Mouse (Mus musculus) cerebellum, adult 9-10 months (tissue): ENCODE results near the gene Etfrf1.

Experiments
- DNase-seq: peaks from one replicate; pipeline ENCODE4 v3.0.0; 2022

Etfrf1 gene

DNA sequence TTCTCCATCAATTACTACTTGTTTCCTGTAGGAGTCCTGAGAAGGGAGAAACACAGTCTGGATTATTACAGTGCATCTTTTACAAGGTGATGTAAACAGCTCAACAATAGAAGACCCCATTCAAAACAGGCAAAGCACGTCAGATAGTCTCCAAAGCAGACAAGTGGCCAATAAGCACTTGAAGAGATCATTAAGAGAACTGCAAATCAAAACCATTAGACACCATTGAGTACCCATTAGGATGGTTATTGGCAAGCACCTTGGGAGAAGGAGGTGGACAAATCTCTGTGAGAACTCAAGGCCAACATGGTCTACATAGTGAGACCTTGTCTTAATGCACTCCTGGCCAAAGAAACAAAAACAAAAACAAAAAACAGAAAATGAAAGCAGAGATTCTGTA, 23.5 kb downstream of the Etfrf1 start:
- DNase-seq = no peak

DNA sequence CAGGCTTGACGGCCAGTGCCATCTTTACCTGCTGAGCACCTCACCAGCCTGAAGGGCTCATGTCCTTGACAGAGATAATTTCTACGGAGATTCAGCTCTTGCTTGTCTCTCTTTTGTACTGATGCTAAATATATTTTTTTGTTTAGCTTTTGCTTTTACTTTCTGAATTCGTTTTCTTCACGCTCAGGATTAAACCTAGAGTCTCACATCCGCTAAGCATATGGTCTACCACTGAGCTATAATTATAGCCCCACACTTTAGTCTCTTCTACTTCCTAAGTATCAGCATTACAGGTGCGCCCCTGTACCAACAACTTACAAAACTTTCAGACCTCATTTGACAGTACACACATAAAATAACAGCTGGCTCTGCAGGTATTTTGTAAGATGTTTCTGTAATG, 24.4 kb downstream of the Etfrf1 start:
- no peak for DNase-seq

DNA sequence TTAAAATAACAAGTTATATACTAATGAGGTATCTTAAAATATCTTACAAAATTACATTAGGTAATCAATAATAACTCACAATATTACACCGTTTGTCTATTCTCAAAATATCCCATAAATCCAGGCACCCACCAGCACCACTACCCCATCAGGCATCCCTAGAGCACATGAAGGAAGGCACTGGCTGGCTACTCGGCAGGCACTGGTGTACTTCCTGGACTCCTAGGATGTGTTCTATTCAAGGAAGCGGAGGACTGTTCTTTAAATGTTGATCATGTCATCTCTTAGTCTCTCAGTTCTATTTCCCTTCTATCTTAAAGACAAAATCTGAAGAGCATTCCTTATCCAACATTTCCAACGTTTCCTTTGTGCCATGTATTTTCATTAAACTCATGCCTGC, 26.2 kb downstream of the Etfrf1 start:
- DNase-seq = no peak

DNA sequence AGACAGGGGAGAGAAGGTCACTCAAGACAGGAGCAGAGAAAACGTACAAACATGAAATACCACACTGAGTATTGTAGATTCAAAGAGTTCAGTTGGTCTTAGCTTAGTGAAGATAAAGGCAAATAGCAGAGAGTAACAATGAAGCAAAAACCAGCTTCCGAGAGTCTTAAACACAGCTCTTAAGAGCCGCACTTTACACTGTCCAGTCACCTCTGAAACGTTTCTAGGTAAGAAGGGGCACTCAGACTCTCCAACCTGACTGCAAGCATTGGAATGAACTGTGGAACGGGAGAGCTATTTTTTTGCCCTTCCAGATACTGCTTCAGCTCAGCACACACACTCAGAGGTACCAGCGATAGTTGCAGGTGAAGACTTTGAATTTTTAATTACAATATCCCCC, 29.4 kb downstream of the Etfrf1 start:
- no peak for DNase-seq

DNA sequence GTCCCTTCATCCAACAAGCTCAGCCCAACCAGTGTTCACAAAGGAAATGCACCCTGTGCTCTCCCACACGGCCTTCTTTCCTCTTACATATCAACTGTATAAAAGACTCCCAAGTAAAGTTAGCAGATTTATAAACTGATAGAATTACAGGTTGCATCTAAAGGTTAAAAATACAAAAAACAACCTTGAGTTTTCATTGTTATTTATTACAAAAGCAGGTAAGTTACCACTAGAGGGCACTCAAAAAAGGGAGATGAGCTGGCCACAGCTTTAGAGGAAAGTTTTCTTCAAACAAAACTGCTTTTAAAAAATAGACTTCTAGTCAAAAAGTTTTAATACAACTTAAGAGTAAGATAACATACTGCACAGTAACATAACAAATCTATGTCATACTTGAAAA, 31.6 kb downstream of the Etfrf1 start:
- peak; percentile 45 for DNase-seq

DNA sequence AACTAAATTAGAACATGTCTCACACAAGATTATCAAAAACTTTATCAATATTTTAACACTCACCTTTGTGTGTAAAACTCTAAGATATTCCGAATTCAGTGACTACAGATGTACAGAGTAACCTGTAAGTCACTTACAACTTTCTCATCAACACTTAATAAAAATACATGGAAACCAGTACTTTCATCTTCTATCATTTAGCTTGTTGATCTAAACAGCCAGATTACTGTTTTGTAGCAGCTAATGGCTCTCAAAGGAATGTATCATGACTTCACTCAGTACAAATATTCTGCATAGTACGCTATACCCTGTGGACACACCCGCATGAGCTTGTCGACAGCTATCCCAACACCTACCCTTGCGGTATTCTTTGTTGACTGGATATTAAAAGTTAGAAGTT, 35.9 kb downstream of the Etfrf1 start:
- DNase-seq = no peak

DNA sequence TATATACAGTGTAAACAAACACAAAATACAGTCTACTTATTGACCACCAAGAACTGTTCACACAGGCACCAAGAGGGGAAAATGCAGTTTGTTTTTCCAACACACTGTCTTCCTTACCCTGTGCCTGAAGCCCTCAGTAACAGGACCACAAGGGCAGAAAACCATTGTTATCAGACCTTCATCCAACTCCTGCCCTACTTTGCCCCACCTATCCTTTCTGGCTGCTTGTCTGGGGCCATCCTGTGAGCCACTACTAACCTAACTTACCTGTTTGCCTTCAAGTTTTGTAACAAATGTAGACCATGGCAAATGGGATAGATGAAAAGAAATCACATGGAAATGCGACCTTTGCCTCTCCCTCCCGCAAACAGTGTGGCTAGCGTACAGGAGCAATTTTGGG, 37.0 kb downstream of the Etfrf1 start:
- DNase-seq = no peak

DNA sequence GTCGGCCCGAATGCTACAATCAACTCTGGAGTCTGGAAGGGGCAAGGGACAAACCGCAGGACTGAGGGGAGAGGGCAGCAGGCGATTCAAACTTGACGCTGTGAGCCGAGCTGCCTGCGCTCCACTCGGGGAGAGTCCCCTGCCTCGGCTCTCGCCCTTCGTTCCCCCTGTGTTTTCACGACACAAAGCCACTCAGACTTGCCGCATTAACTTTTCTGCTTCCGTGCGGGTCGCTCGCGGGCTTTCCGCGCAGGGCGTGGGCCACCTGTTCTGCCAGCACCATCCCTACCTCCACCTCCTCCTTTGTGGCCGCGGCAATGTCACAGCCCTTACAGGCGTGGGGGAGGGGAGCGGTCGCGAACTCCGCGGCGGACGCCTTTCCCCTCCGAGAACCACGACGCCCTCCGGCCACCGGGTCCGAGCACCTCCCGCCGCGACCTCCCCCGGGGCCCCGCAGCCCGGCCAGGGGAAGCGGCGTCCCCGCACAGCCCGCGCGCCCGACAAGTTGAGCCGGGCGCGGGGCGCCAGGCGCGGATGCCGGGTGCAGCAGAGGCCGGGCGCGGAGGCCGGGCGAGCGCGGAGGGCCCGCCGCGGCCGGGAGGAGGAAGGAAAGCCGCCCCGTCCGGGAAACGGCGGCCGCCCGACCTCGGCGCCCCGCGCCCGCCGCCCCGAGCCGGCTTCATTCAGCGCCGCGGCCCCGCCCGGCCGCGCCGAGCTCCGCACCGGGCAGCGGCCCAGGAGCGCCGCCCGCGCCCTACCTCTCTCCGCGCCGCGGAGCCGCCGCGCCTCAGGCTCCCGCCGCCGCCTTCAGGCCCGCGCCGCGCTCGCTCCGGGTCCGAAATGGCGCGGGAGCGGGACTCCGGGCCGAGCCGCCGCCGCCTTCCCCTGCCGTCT, 38.6 kb downstream of the Etfrf1 start:
- peak; percentile 64 for DNase-seq

DNA sequence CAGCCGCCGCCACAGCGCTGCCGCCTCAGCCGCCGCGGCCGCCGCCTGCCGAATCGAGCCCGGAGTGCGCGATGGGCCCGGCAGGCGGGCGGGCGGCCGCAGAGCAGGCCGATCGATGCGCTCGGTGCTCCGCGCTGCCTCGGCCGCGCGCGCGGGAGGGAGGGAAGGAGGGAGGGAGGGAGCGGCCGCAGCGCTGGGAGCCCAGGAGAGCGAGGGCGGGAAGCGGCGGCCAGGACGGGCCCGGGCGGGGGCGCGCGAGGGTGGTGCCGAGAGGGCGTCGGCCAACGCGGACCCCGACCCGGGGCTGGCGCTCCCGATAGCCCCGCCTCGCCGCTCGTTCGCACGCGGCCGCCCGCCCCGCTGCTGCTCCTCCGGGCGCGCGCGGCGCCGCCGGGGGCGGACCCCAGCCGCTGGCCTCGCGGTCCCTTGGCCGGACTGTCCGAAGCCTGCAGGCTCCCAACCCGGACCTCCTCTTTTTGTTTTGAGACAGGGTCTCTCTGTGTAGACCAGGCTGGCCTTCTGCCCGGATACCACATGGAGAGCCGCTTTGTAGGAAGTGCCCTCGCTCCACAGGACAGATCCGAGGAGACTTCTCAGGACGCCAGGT, 39.4 kb downstream of the Etfrf1 start, which contains the start of gene Kras:
Gene Kras (minus strand): TSS at position 55 of the 607 bp plus-strand sequence.
- peak; percentile 85 for DNase-seq

DNA sequence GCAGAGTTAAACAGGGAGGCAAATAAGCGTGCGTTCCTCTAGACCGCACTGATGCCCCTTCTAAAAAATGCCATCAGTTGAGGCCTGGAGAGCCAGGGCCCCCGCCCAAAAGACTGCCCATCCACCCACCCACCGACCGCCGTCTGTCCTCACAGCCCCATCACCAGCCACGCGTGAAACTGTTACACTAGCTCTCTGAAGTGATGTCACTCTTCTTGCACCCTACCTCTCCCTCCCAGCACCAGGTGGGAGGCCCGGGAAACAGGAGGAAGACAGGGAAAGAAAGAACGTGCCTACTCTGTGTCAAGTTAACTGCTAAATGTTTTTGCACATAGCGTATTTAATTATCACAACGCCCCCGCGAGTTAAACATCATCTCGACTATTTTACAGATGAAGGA, 39.9 kb downstream of the Etfrf1 start:
- DNase-seq = no peak

DNA sequence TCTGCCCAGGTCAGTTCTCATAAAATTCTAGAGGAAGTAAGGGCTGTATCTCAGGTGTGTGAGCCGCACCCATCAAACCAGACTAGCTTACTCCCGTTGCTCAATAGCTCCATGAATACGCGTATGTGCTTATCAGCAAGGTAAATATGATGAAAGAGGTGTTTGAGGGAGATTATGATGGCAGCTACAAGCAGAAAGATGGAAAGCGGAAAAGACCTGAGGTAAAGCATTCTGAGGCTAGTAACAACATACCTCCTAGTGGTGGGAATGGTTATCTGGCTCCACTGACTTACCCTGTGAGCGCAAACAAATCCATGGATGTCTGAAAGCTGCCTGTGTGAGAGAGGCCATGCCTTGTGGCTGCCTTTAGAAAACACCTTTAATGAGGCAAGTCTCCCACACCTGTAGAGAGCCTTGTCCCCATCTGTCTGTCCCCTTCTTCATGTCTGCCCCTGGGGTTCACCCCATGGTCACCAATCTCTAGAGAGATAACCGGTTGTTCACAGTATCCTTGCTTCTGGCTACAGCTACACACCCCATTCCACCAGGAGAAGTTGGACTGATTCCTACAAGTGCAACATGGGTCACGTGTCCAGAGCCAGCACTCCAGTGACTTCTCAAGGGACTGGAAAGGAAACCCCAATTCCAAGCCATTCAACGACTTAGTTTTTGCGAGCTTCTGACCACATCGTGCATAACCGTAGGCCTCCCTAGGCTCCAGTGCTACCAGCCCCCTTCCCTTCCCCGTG, 45.2 kb downstream of the Etfrf1 start:
- no peak for DNase-seq

DNA sequence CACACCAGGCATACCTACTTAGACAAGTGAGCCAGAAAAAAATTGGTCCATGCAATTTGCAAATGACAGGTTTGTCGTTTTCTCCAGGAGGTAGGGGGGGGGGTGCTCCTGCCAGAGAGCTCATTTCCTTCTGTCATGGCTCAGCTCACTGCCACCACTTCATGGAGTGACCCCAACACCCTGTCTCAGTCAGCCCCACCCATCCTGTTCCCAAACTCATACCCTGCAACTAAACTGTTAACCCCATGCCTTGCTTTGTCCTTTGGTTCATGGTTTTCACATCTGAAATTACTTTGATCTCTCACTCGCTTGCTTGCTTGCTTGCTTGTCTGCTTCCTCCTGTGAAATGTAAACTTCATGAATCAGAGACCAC, 45.8 kb downstream of the Etfrf1 start:
- DNase-seq = no peak

DNA sequence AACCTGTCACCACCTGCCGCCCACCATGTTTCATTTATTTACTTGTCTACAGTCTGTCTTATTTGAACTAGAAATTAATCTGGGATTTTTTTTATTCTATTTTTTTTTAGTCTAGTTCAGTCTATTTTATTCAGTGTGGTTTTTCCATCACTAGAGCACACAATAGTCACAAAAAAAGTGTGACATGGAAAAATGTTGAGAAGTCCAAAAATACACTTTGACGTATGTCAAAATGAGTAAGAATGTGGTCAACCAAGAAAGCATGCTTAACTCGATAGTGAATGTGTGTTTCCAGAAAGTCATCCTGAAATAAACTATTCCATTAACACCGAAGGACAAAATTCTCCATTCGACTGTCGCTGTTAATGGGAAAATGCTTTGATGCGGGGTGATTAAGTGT, 51.4 kb downstream of the Etfrf1 start:
- DNase-seq = no peak
